Mouse (Mus musculus): Measurements from ENCODE around the gene Nkapd1. TPM values are rescaled to one million over a fixed set of nuclear protein-coding genes. Genes with fewer than 3 reads are reported as not detected.

The Nkapd1 gene
- polyA plus RNA-seq, 1 experiment = 5.1 TPM

DNA sequence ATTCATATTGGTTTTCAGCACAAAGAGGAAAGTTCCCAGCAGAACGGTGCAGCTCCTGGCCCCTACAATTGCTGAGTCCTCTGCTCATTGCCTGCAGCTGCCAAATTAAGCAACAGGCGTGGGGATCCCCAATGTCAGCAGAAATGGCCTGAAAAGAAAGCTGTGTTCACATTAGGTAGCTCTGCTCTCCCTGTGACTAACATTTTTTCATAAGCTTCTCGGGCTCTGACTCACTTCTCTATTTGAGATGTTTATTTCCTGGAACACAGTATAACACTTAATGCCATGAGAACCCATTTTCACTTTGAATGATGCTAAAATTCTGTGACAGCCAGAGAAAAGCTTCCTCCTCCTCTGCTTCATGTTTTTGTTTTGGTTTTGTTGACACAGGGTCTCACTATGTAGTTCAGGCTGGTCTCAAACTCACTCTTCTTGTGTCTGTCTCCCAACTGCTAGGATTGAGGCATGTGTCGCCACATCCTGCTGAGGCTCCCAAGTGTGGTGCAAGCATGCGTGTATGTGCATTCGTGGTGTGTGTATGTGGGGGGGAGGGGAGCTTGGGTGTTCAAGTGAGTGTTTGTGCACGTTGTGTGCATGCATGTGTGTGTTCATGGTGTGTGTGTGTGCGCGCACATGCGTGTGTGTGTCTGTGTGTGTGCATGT, 26.3 kb downstream of the Nkapd1 start:
- DNase-seq = no peak

DNA sequence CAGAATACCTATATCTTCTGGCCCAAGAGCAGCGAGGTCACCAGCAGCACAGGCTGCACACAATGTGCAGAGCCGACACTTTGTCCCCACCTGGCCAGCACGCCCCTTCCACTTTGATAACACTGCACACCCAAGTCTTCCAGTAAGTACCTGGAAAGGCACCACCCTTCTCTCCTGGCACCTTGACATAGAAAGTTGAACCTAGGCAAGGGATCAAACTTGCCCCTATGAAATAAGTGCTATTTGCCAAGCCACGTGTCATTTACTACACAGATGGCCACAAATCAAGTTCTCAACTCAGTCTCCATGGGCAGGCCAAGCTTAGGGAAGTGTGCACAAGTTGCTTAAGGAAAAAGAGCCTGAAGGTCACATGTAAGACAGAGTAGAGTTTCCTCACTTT, 30.3 kb downstream of the Nkapd1 start:
- DNase-seq = no peak
- Histone ChIP-seq H3K4me1 (ENCODE audit: control insufficient read depth, insufficient read depth, low read length) (peaks cover 4% of the 10 kb centered on the region; the same call in 1 of the 2 replicates), H3K36me3 (ENCODE audit: control insufficient read depth, insufficient read depth, low read length) (no peaks in the 10 kb centered on the region), H3K27me3 (replicated peaks; ENCODE audit: control insufficient read depth, insufficient read depth, low read length) (no peaks in the 10 kb centered on the region), H3K27ac (ENCODE audit: insufficient read depth, low read depth, low read length) (no peak overlapping the region), H3K4me3 (ENCODE audit: insufficient read depth, low read depth, low read length) (no peak overlapping the region)
- TF ChIP-seq CTCF (conservative IDR thresholded peaks at IDR 0.05; ENCODE audit: insufficient read depth, insufficient read length, low read depth, low read length) (no peak), POLR2A (IDR thresholded peaks at IDR 0.05; ENCODE audit: low read depth, low read length) (no peak)
- 76% methylated on average over 4 of the region's 4 CpGs for WGBS

More for the DNA sequence above, 26.3 kb downstream of the Nkapd1 start:
- H3K36me3 ChIP-seq (ENCODE audit: control insufficient read depth, insufficient read depth, low read length) = no peaks in the 10 kb centered on the region
- H3K4me3 ChIP-seq (ENCODE audit: insufficient read depth, low read depth, low read length) = no peak overlapping the region
- whole genome bisulfite sequencing = 76% methylated on average over 10 of the region's 10 CpGs
- H3K4me1 ChIP-seq (ENCODE audit: control insufficient read depth, insufficient read depth, low read length) = peaks cover 4% of the 10 kb centered on the region; the same call in 1 of the 2 replicates
- H3K27ac ChIP-seq (ENCODE audit: insufficient read depth, low read depth, low read length) = no peak overlapping the region
- no peak for TF ChIP-seq POLR2A (IDR thresholded peaks at IDR 0.05; ENCODE audit: low read depth, low read length)
- no peak for TF ChIP-seq CTCF (conservative IDR thresholded peaks at IDR 0.05; ENCODE audit: insufficient read depth, insufficient read length, low read depth, low read length)
- no peaks in the 10 kb centered on the region for H3K27me3 ChIP-seq (replicated peaks; ENCODE audit: control insufficient read depth, insufficient read depth, low read length)

DNA sequence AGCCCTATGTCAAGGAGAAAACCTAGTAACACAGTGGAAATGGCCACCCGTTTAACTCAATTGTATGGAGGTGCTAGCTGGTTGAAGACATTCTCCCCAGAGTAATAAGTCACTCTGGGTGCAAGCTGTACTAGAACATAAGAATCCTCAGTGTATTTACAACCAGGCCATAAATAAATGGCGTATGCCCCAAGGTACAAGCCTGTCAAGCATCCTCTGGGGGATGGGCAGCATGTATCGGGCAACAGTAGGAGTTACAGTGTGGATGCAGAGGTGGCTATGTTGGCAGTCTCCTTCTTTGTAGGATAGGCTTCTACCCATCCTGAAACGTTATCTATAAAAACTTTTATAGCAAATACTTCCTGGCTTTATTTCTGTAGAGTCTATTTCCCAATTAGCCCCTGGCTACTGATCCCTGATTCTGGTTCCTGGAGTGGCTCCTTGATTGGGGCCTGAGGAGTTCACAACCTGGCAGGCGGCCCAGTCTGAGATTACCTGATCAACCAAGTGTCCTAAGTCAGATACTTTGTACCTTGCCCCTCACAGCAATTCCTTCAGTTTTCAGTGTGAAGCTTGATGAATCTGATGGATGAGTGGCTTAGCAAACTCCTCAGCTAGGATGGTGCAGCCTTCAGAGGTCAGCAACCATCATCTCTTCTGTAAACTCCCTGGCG, 32.0 kb downstream of the Nkapd1 start:
- no peaks in the 10 kb centered on the region for H3K36me3 ChIP-seq (ENCODE audit: control insufficient read depth, insufficient read depth, low read length)
- TF ChIP-seq CTCF (conservative IDR thresholded peaks at IDR 0.05; ENCODE audit: insufficient read depth, insufficient read length, low read depth, low read length) = no peak
- TF ChIP-seq POLR2A (IDR thresholded peaks at IDR 0.05; ENCODE audit: low read depth, low read length) = no peak
- H3K4me3 ChIP-seq (ENCODE audit: insufficient read depth, low read depth, low read length) = no peak overlapping the region
- H3K4me1 ChIP-seq (ENCODE audit: control insufficient read depth, insufficient read depth, low read length) = peaks cover 4% of the 10 kb centered on the region; the same call in 1 of the 2 replicates
- H3K27ac ChIP-seq (ENCODE audit: insufficient read depth, low read depth, low read length) = no peak overlapping the region
- peak; percentile 91 for DNase-seq
- WGBS = 64% methylated on average over 6 of the region's 6 CpGs
- H3K27me3 ChIP-seq (replicated peaks; ENCODE audit: control insufficient read depth, insufficient read depth, low read length) = no peaks in the 10 kb centered on the region

DNA sequence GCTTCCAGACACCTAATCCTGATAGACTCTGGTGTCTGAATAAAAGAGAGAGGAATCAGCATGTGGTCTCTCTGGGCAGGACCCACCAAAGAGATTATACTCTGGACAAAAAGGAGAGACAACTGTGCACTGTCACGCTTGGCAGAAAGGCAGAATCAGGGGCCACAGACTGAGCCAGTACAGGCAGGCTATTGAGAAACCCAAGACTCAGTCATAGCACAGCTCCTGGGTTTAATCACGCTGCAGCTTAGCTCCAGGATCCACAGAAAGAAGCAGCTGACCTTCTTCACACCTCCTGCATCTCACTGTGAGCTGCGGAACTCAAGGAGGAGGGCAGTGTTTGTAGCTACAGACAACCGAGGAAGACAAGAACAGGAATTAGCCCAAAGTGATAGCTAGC, 36.9 kb downstream of the Nkapd1 start:
- Histone ChIP-seq H3K36me3 (ENCODE audit: control insufficient read depth, insufficient read depth, low read length) (no peaks in the 10 kb centered on the region), H3K27ac (ENCODE audit: insufficient read depth, low read depth, low read length) (no peak overlapping the region), H3K4me1 (ENCODE audit: control insufficient read depth, insufficient read depth, low read length) (no peaks in the 10 kb centered on the region; the same call in 1 of the 2 replicates), H3K4me3 (ENCODE audit: insufficient read depth, low read depth, low read length) (no peak overlapping the region), H3K27me3 (replicated peaks; ENCODE audit: control insufficient read depth, insufficient read depth, low read length) (no peaks in the 10 kb centered on the region)
- TF ChIP-seq POLR2A (IDR thresholded peaks at IDR 0.05; ENCODE audit: low read depth, low read length) (no peak), CTCF (conservative IDR thresholded peaks at IDR 0.05; ENCODE audit: insufficient read depth, insufficient read length, low read depth, low read length) (no peak)
- 51% methylated on average over 4 of the region's 4 CpGs for WGBS
- DNase-seq = no peak

DNA sequence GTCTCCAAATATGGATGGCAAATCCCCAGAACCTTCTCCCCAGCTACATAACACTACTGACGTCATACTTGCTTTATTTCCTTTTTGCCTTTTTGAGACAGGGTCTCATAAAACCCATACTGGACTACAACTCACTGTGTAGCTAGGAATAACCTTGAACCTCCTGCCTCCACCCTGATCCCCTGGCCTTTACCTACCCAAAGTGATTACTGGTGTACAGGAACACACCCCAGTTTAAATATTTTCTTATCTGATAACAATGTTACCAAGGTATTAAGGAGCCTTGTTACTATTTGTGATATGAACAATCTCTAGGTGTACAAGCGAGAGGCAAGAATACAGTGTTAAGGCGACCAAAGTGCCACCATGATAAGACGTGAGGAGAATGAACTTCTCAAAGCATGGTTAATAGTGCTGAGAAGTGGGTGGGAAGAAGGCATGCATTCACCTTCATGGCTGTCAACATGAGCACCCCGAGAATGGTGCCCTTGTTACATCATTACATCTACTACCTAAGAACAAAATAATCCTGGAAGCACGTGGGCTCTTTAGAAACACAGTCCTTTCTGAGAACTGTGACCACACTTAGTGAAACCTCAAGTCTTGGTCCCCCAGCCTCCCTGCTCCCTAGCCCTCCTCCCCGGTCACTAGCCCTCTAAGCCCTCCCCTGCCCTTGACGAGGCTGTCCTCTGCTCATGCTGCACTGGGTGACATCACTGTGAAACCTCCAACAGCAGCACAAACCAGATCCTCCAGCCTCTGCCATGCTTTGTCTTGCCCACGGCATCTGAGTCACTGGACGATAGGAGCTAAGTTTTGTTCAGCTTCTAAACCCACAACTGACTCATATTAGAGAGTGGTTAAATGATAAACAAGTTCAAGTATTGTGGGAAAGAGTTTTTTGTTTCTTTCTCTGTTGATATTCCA, 47.4 kb downstream of the Nkapd1 start:
- Histone ChIP-seq H3K4me1 (ENCODE audit: control insufficient read depth, insufficient read depth, low read length) (no peaks in the 10 kb centered on the region), H3K36me3 (ENCODE audit: control insufficient read depth, insufficient read depth, low read length) (no peaks in the 10 kb centered on the region), H3K4me3 (ENCODE audit: insufficient read depth, low read depth, low read length) (no peak overlapping the region), H3K27me3 (replicated peaks; ENCODE audit: control insufficient read depth, insufficient read depth, low read length) (no peaks in the 10 kb centered on the region), H3K27ac (ENCODE audit: insufficient read depth, low read depth, low read length) (no peak overlapping the region)
- no peak for TF ChIP-seq POLR2A (IDR thresholded peaks at IDR 0.05; ENCODE audit: low read depth, low read length)
- WGBS = 76% methylated on average over 10 of the region's 10 CpGs
- no peak for DNase-seq

DNA sequence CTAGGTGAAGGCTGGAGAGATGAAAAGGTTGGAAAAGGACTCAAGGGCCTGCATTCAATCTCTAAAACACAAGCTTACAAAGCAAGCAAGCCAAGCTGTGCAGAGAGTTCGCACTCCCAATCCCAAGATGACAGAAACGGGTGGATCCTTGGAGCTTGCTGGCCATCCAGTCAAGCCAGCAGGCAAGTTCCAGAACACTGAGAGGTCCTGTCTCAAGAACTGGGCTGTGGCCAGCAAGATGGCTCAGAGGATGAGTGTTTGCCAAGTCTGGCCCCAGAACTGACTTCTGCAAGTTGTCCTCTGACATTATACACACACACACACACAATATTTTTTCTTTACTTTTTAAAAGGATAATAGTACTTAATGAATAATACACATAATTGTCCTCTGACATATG, 49.4 kb downstream of the Nkapd1 start:
- H3K27ac ChIP-seq (ENCODE audit: insufficient read depth, low read depth, low read length) = no peak overlapping the region
- no peak overlapping the region for H3K4me3 ChIP-seq (ENCODE audit: insufficient read depth, low read depth, low read length)
- H3K27me3 ChIP-seq (replicated peaks; ENCODE audit: control insufficient read depth, insufficient read depth, low read length) = no peaks in the 10 kb centered on the region
- 89% methylated on average over 2 of the region's 2 CpGs for WGBS
- TF ChIP-seq CTCF (conservative IDR thresholded peaks at IDR 0.05; ENCODE audit: insufficient read depth, insufficient read length, low read depth, low read length) = no peak
- TF ChIP-seq POLR2A (IDR thresholded peaks at IDR 0.05; ENCODE audit: low read depth, low read length) = no peak
- DNase-seq = no peak
- no peaks in the 10 kb centered on the region for H3K36me3 ChIP-seq (ENCODE audit: control insufficient read depth, insufficient read depth, low read length)
- no peaks in the 10 kb centered on the region for H3K4me1 ChIP-seq (ENCODE audit: control insufficient read depth, insufficient read depth, low read length)

DNA sequence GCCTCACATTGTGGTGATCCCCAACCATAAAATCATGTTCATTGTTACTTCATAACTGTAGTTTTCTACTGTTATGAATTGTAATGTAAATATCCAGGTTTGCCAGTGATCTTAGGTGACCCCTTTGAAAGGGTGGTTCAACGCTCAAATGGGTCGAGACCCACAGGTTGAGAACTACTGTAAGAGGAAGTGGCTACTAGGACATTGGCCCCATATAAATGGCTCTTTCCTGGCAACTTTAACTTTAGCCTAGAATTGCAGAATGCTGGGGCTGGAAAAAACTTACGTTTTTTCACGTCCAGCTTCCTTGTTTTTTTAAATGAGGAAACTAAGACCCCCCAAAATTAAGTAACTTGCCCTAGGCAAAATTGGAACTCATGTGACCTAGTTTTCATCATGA, 49.9 kb downstream of the Nkapd1 start:
- Histone ChIP-seq H3K27ac (ENCODE audit: insufficient read depth, low read depth, low read length) (no peak overlapping the region), H3K4me1 (ENCODE audit: control insufficient read depth, insufficient read depth, low read length) (no peaks in the 10 kb centered on the region), H3K36me3 (ENCODE audit: control insufficient read depth, insufficient read depth, low read length) (no peaks in the 10 kb centered on the region), H3K4me3 (ENCODE audit: insufficient read depth, low read depth, low read length) (no peak overlapping the region), H3K27me3 (replicated peaks; ENCODE audit: control insufficient read depth, insufficient read depth, low read length) (no peaks in the 10 kb centered on the region)
- TF ChIP-seq POLR2A (IDR thresholded peaks at IDR 0.05; ENCODE audit: low read depth, low read length) (no peak), CTCF (conservative IDR thresholded peaks at IDR 0.05; ENCODE audit: insufficient read depth, insufficient read length, low read depth, low read length) (no peak)
- 84% methylated on average over 4 of the region's 4 CpGs for WGBS
- no peak for DNase-seq

Measured in kidney, adult 2 months (tissue).